Mouse (Mus musculus): ENCODE data around the gene Srebf2. TPM values are rescaled to one million over a fixed set of nuclear protein-coding genes. Genes with fewer than 3 reads are reported as not detected.

Srebf2 gene
- polyA plus RNA-seq, 1 experiment from 2014 or later: 155 TPM

DNA sequence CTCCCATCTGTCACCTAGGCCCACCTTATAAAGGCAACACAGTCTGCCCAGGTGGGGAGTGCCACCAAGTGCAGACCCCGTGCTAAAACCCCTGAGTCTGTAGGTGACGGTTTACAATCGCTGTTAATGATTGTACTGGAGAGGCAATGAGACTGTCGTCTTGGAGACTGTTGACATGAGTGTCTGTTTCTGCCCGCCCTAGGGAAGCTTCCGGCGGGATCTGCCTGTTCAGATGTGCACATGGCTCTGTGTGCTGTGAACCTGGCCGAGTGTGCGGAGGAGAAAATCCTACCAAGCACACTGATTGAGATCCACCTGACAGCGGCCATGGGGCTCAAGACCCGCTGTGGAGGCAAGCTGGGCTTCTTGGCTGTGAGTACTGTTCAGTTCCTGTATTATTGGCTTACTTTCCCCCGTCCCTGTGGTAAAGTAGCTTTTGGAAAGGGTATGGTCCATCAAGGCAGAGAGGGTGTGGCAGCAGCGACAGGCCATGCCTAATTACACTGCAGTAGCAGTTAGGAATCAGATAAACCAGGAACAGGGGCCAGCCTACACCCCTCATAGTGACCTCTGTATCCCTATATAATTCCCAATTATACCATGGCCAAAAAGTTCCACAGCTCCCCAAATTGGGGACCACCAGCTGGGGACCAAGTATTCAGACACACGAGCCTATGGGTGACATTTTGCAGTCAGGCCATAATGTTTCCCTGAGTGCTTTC lies 38.2 kb downstream of the Srebf2 start:
- WGBS: 86% methylated on average over 14 of the region's 14 CpGs
- H3K27ac ChIP-seq: no peak overlapping the region

DNA sequence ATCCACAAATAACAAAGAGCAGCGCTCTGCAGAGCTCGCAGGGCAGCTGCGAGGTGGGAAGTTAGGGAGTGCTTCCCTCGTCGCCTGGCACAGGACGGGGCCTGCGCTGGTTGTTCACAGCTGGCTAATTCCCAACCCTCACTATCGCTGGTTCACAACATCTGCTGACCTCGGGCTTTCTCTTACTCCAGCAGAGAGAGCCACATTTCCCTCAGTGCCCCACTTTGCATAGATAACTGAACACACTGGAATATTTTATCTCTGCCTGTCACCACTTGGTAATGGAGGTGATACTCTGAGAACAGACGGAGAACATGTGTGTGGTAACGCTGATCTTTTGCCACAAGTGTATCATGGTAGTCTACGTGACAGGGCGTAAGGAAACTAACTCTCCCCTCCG lies 39.1 kb downstream of the Srebf2 start:
- H3K4me2 ChIP-seq: no peak overlapping the region
- H3K9me3 ChIP-seq: peaks cover 4% of the 10 kb centered on the region
- peaks cover 94% of the 10 kb centered on the region for H3K36me3 ChIP-seq
- ATAC-seq (ENCODE audit: insufficient number of reproducible peaks, low FRiP score, low TSS enrichment, low read depth): no peak
- H3K4me1 ChIP-seq: no peaks in the 10 kb centered on the region
- H3K4me3 ChIP-seq: no peak overlapping the region
- no peaks in the 10 kb centered on the region for H3K27me3 ChIP-seq
- H3K27ac ChIP-seq: no peak overlapping the region
- WGBS: 81% methylated on average over 14 of the region's 14 CpGs
- no peak overlapping the region for H3K9ac ChIP-seq

More for the DNA sequence above, 38.2 kb downstream of the Srebf2 start:
- Histone ChIP-seq H3K36me3 (peaks cover 99% of the 10 kb centered on the region), H3K4me2 (no peak overlapping the region), H3K27me3 (no peaks in the 10 kb centered on the region), H3K4me3 (no peak overlapping the region), H3K4me1 (no peaks in the 10 kb centered on the region), H3K9ac (no peak overlapping the region), H3K9me3 (peaks cover 4% of the 10 kb centered on the region)
- ATAC-seq (ENCODE audit: insufficient number of reproducible peaks, low FRiP score, low TSS enrichment, low read depth): no peak

DNA sequence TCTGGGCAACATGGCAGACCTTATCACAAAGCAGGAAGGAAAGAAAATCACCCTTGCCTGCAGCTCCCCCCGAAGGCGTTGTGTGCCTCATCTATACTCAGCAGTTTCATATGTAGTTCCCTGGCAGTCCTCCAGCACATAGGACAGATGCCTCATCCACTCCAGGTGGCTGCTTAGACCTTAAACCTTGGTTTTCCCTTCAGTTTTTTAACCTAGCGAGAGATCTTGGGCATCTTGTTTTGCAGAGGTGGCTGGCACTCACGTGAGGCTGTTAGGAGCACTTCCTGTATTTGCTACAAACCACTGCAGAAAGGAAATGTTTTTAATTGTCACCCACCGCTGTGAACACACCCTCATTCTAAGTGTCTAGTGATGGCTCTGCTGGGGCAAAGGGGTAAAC lies 40.0 kb downstream of the Srebf2 start:
- no peak overlapping the region for H3K4me3 ChIP-seq
- no peak overlapping the region for H3K27ac ChIP-seq
- no peaks in the 10 kb centered on the region for H3K4me1 ChIP-seq
- H3K4me2 ChIP-seq: no peak overlapping the region
- no peaks in the 10 kb centered on the region for H3K27me3 ChIP-seq
- ATAC-seq (ENCODE audit: insufficient number of reproducible peaks, low FRiP score, low TSS enrichment, low read depth): no peak
- 84% methylated on average over 5 of the region's 5 CpGs for WGBS
- peaks cover 94% of the 10 kb centered on the region for H3K36me3 ChIP-seq
- no peak overlapping the region for H3K9ac ChIP-seq
- peaks cover 3% of the 10 kb centered on the region for H3K9me3 ChIP-seq

DNA sequence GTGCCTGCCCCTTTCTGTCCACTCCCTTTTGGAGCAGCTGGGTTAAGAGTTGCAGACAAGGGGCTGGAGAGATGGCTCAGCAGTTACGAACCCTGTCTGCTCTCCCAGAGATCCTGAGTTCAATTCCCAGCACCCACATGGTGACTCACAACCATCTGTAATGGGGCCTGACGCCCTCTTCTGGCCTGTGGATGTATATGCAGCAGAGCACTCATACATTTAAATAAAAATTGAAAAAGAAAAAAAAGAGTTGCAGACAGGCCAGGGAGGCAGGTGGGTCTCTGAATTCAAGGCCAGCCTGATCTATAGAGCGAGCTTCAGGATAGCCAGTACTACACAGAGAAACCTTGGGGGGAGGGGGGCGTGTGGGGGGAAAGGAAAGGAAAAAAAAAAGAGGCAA lies 40.4 kb downstream of the Srebf2 start:
- H3K4me3 ChIP-seq: no peak overlapping the region
- no peaks in the 10 kb centered on the region for H3K27me3 ChIP-seq
- WGBS: 92% methylated on average over 4 of the region's 4 CpGs
- H3K9ac ChIP-seq: no peak overlapping the region
- H3K9me3 ChIP-seq: no peaks in the 10 kb centered on the region
- H3K4me2 ChIP-seq: no peak overlapping the region
- H3K4me1 ChIP-seq: no peaks in the 10 kb centered on the region
- no peak for ATAC-seq (ENCODE audit: insufficient number of reproducible peaks, low FRiP score, low TSS enrichment, low read depth)
- no peak overlapping the region for H3K27ac ChIP-seq
- peaks cover 94% of the 10 kb centered on the region for H3K36me3 ChIP-seq

DNA sequence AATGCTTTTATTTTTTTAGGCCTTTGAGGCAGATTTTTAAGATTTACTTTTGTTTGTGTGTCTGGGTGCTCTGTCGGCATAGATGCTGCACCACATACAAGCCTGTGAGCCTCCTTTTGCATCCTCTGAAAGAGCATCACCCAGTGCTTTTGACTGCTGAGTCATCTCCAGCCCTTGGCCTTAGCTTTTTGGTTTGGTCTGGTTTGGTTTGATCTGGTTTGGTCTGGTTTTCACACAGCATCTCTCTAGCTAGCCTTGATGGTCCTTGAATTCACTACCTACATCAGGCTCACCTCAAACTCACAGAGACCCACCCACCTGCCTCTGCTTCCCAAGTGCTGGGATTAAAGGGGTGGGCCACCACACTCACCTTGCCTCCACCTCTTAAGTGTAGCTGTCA lies 40.9 kb downstream of the Srebf2 start:
- no peak overlapping the region for H3K4me2 ChIP-seq
- ATAC-seq (ENCODE audit: insufficient number of reproducible peaks, low FRiP score, low TSS enrichment, low read depth): no peak
- H3K9me3 ChIP-seq: no peaks in the 10 kb centered on the region
- 97% methylated on average over 1 of the region's 1 CpGs for WGBS
- no peaks in the 10 kb centered on the region for H3K4me1 ChIP-seq
- H3K4me3 ChIP-seq: no peak overlapping the region
- H3K27me3 ChIP-seq: no peaks in the 10 kb centered on the region
- H3K27ac ChIP-seq: no peak overlapping the region
- peaks cover 94% of the 10 kb centered on the region for H3K36me3 ChIP-seq
- no peak overlapping the region for H3K9ac ChIP-seq

DNA sequence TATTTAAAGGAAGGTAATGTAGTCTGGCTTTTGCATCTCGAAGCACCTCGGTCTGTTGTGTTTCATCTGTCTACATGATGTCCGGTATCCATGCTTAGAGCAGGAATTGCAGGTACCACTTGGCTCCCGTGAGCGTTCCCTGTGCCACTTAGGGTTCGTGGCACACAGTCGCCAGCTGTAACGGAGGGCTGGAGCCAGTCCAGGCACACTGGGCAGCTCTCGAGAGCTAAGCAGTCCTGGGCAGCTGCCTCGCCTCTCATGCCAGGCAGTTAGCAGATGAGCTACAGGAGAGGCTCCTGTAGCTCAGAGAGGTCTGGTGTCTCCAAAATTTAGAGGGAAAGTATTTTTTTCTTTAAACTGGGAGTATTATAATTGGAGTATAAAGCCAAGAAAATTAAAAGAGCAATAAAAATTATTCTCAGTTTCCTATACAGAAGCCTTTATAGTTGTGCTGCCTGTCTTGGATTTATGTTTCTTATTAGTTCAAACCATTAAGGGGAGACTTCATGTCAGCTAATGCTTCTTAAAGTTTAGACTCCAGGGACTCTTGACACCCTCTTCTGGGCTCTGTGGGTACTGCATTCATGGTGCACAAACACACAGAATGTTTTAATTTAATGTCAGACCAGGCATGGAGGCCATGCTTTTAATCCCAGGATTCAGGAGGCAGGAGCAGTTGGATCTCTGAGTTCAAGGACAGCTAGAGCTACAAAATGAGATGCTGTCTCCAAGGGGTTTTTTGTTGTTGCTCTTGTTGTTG lies 41.7 kb downstream of the Srebf2 start:
- H3K4me2 ChIP-seq: no peak overlapping the region
- no peak for ATAC-seq (ENCODE audit: insufficient number of reproducible peaks, low FRiP score, low TSS enrichment, low read depth)
- no peak overlapping the region for H3K4me3 ChIP-seq
- peaks cover 94% of the 10 kb centered on the region for H3K36me3 ChIP-seq
- H3K27me3 ChIP-seq: no peaks in the 10 kb centered on the region
- 94% methylated on average over 10 of the region's 10 CpGs for WGBS
- H3K9ac ChIP-seq: no peak overlapping the region
- H3K4me1 ChIP-seq: no peaks in the 10 kb centered on the region
- H3K27ac ChIP-seq: no peak overlapping the region
- H3K9me3 ChIP-seq: no peaks in the 10 kb centered on the region

DNA sequence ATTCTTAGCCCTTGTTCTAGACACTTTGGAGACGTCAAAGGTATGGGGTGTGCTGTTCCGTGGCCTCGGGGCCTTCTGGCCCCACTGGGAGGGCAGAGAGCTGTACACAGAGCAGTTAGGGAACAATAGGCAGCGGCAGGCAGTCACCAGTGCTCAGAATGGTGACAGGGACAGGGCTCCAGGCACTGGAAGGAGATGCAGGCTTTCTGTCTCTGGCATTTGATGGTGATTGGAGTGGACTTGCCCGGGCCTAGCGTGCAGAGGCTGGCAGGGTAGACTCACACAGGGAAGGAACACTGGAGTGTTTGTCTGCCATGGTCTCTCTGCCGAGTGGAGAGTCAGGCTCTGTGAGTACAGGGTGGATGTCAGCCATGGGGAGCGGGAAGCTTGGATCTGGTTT lies 45.6 kb downstream of the Srebf2 start:
- Histone ChIP-seq H3K4me1 (no peaks in the 10 kb centered on the region), H3K27ac (no peak overlapping the region), H3K9me3 (no peaks in the 10 kb centered on the region), H3K4me2 (no peak overlapping the region), H3K9ac (no peak overlapping the region), H3K27me3 (no peaks in the 10 kb centered on the region), H3K4me3 (no peak overlapping the region), H3K36me3 (peaks cover 94% of the 10 kb centered on the region)
- 87% methylated on average over 8 of the region's 8 CpGs for WGBS
- ATAC-seq (ENCODE audit: insufficient number of reproducible peaks, low FRiP score, low TSS enrichment, low read depth): no peak

DNA sequence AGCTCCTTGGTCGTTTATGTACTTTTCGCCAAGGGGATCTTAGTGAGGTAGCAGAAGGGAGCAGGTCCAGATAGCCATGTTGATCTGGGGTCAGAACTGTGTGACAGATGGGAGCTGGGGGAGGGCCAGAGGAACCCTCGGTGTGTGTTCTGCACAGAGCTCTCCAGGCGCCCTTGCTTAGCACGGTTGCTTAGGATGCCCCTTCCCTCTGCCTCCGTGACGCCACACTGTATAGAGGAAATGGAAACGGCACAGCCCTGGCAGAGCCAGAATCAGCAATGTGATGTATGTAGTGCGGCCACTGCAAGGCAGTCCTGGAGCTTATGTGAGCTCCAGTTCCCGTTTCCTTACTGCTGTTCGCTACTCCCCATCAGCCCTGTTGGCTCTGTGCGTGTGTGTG lies 49.3 kb downstream of the Srebf2 start:
- WGBS: 90% methylated on average over 12 of the region's 12 CpGs
- Histone ChIP-seq H3K4me2 (no peak overlapping the region), H3K36me3 (peaks cover 98% of the 10 kb centered on the region), H3K9me3 (no peaks in the 10 kb centered on the region), H3K4me1 (no peaks in the 10 kb centered on the region), H3K4me3 (no peak overlapping the region), H3K27ac (no peak overlapping the region), H3K9ac (no peak overlapping the region), H3K27me3 (no peaks in the 10 kb centered on the region)
- ATAC-seq (ENCODE audit: insufficient number of reproducible peaks, low FRiP score, low TSS enrichment, low read depth): no peak

DNA sequence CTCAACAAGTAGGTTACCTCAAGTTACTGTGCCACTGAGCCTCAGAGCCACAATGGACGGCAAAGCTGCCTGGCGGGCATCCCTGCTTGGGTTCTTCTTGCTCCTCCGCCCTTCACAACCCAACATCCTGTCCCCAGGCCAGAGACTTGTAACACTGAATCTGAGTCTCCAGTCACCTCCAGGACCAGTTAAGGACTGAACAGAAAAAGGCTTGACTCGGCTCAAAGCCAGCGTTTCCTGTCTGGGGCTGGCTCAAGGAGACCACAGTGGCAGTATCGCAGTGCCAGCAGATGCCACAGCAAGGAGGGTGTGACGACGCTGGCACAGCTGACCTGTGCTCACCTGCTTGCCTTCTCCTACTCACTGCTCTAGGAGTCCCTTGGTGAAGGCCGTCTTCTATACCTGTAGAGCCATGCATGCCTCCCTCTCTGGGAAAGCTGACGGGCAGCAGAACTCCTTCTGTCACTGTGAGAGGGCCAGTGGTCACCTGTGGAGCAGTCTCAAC lies 50.3 kb downstream of the Srebf2 start:
- 93% methylated on average over 10 of the region's 10 CpGs for WGBS
- H3K27ac ChIP-seq: no peak overlapping the region
- H3K4me3 ChIP-seq: no peak overlapping the region
- H3K9ac ChIP-seq: no peak overlapping the region
- no peaks in the 10 kb centered on the region for H3K4me1 ChIP-seq
- H3K4me2 ChIP-seq: no peak overlapping the region
- no peak for ATAC-seq (ENCODE audit: insufficient number of reproducible peaks, low FRiP score, low TSS enrichment, low read depth)
- H3K36me3 ChIP-seq: peaks cover 98% of the 10 kb centered on the region
- H3K9me3 ChIP-seq: no peaks in the 10 kb centered on the region
- H3K27me3 ChIP-seq: no peaks in the 10 kb centered on the region

DNA sequence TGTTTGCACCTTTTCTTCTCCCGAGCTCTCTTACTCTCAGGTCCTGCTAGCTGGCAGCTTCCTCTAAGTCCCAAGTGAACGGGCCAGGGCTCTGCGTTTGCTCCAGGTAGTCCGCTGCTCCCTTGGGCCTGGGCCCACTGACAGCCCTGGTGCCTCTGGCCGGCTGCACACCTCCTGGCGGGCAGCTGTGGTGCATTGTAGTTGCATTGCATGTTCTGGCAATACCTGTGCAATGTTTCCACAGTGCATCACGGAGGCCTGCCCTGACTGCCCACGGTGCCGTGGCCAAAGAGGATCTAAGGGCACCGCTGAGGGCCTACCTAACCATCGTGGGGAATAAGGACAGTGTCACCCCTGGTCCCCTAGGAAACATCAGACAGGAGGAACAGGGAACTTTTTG lies 51.0 kb downstream of the Srebf2 start:
- Histone ChIP-seq H3K9me3 (no peaks in the 10 kb centered on the region), H3K27me3 (no peaks in the 10 kb centered on the region), H3K36me3 (peaks cover 96% of the 10 kb centered on the region), H3K4me1 (no peaks in the 10 kb centered on the region), H3K27ac (no peak overlapping the region), H3K9ac (no peak overlapping the region), H3K4me2 (no peak overlapping the region), H3K4me3 (no peak overlapping the region)
- ATAC-seq (ENCODE audit: insufficient number of reproducible peaks, low FRiP score, low TSS enrichment, low read depth): no peak
- 91% methylated on average over 11 of the region's 11 CpGs for whole genome bisulfite sequencing

DNA sequence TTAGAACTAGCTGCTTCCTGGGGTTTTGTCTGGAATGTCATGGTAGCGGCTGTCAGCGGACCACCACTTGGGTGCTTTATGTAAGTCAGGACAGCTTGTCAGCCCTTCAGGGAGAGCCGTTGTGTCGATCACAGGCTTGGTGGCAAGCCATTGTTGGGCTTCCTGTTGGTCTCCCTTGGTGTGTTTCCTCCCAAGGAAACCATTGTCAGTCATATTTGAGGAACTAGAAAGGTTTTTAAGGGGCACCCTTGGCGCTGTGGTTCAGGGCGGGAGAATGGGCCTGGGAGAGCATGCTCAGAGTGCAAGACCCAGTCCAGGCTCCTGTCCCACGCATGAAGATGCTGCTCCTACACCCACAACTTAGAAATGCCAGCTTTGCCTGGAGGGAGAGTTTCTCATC lies 51.4 kb downstream of the Srebf2 start:
- Histone ChIP-seq H3K4me2 (no peak overlapping the region), H3K4me3 (no peak overlapping the region), H3K9ac (no peak overlapping the region), H3K4me1 (no peaks in the 10 kb centered on the region), H3K27ac (no peak overlapping the region), H3K9me3 (no peaks in the 10 kb centered on the region), H3K36me3 (peaks cover 96% of the 10 kb centered on the region), H3K27me3 (no peaks in the 10 kb centered on the region)
- ATAC-seq (ENCODE audit: insufficient number of reproducible peaks, low FRiP score, low TSS enrichment, low read depth): no peak
- WGBS: 89% methylated on average over 7 of the region's 7 CpGs

DNA sequence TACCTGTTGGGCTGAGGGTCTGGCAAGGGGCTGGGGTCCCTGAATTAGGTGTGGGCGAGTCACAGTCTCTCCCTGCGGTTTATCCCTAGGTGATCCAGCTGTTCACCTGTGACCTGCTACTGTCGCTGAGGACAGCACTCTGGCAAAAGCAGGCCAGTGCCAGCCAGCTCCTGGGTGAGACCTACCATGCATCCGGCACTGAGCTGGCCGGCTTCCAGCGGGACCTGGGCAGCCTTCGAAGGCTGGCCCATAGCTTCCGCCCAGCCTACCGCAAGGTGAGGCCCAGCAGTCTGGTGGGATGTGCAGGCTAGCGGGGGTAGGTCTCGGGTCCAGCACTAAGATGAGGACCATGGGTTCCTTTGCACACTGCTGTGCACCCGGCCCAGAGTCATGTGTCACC lies 52.6 kb downstream of the Srebf2 start:
- no peaks in the 10 kb centered on the region for H3K4me1 ChIP-seq
- no peak overlapping the region for H3K27ac ChIP-seq
- peaks cover 96% of the 10 kb centered on the region for H3K36me3 ChIP-seq
- 91% methylated on average over 12 of the region's 12 CpGs for WGBS
- no peak overlapping the region for H3K9ac ChIP-seq
- H3K4me2 ChIP-seq: no peak overlapping the region
- H3K27me3 ChIP-seq: peaks cover 7% of the 10 kb centered on the region; the same call in 1 of the 2 replicates
- ATAC-seq (ENCODE audit: insufficient number of reproducible peaks, low FRiP score, low TSS enrichment, low read depth): no peak
- no peaks in the 10 kb centered on the region for H3K9me3 ChIP-seq
- no peak overlapping the region for H3K4me3 ChIP-seq

All from limb, embryonic 15.5 days (tissue).